Mouse (Mus musculus): ENCODE measurements around the gene Gm6525. TPM values are rescaled to one million over a fixed set of nuclear protein-coding genes. Genes with fewer than 3 reads are reported as not detected.
A peak's percentile ranks its signal among the peaks of the same experiment; 100 is the strongest.

Gm6525 gene
- polyA plus RNA-seq, 1 experiment: not detected

GRCm38 (mm10) chr3:84190513-84191061 lies 16.7 kb downstream of the Gm6525 start:
- Histone ChIP-seq H3K9ac (ENCODE audit: low read depth, poor library complexity, severe bottlenecking) (peak overlapping the region; percentile 35), H3K9me3 (replicated peaks; ENCODE audit: control insufficient read depth, insufficient read depth, low read length, poor library complexity, severe bottlenecking) (no peaks in the 10 kb centered on the region), H3K27ac (ENCODE audit: insufficient read depth, low read length) (peak overlapping the region; percentile 52)

DNA sequence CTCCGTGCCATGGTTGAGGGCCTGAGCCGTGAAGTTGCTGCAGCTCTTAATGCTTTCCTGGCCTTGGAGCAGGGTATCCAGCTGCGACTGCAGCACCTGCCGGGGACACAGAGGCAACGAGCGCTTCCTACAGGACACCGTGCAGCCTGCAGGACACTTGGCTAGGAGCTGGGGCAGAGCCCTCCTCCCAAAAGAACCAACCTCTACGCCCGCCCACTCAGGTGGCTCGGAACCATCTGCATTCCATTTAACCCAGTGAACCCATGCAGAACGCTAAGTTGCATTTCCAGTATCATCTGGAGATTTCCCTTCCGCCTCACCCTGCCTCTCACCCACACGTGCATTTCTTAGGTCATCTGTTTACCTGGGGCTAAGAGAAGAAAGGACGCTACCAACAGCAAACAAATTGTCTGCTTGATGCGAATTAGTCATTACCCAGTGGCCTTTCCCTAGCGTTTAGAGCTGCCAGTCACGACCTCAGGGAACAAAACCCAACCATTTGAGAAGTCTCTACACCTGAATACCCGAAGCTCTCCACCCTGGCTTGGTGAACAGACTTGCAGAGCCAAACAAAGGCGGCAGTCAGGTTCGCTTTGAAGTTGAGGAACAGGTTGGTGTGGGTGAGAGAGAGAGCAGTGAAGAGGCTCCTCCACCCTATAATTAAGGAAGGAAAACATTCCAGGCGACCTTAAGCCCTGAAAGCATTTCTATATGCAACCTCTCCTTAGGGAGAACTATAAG lies 17.4 kb downstream of the Gm6525 start:
- Histone ChIP-seq H3K36me3 (ENCODE audit: control insufficient read depth, insufficient read depth, low read length, poor library complexity, severe bottlenecking) (no peaks in the 10 kb centered on the region), H3K4me1 (ENCODE audit: control insufficient read depth, insufficient read depth, low read length) (peaks cover 1% of the 10 kb centered on the region), H3K9ac (ENCODE audit: low read depth, poor library complexity, severe bottlenecking) (peak overlapping the region; percentile 35; the same call in 1 of the 2 replicates), H3K27me3 (ENCODE audit: control insufficient read depth, insufficient read depth, low read length, poor library complexity, severe bottlenecking) (no peaks in the 10 kb centered on the region), H3K27ac (ENCODE audit: insufficient read depth, low read length) (peak overlapping the region; percentile 52), H3K9me3 (replicated peaks; ENCODE audit: control insufficient read depth, insufficient read depth, low read length, poor library complexity, severe bottlenecking) (no peaks in the 10 kb centered on the region), H3K4me3 (ENCODE audit: low read depth, low read length) (peak overlapping the region; percentile 69)
- TF ChIP-seq CTCF (IDR thresholded peaks at IDR 0.05; ENCODE audit: low read depth, low read length) (peak; percentile 27), EP300 (IDR thresholded peaks at IDR 0.05; ENCODE audit: insufficient read depth, low read depth, low read length) (peak; percentile 83), POLR2A (IDR thresholded peaks at IDR 0.05; ENCODE audit: insufficient read depth, low read length) (no peak)

More at GRCm38 (mm10) chr3:84190513-84191061, 16.7 kb downstream of the Gm6525 start:
- no peak for TF ChIP-seq POLR2A (IDR thresholded peaks at IDR 0.05; ENCODE audit: insufficient read depth, low read length)
- TF ChIP-seq EP300 (IDR thresholded peaks at IDR 0.05; ENCODE audit: insufficient read depth, low read depth, low read length): 0 out of 2 replicates have a peak, but pooled peaks have one; percentile 8
- Histone ChIP-seq H3K36me3 (ENCODE audit: control insufficient read depth, insufficient read depth, low read length, poor library complexity, severe bottlenecking) (no peaks in the 10 kb centered on the region), H3K27me3 (ENCODE audit: control insufficient read depth, insufficient read depth, low read length, poor library complexity, severe bottlenecking) (no peaks in the 10 kb centered on the region), H3K4me3 (ENCODE audit: low read depth, low read length) (peak overlapping the region; percentile 69), H3K4me1 (ENCODE audit: control insufficient read depth, insufficient read depth, low read length) (peaks cover 1% of the 10 kb centered on the region)

DNA sequence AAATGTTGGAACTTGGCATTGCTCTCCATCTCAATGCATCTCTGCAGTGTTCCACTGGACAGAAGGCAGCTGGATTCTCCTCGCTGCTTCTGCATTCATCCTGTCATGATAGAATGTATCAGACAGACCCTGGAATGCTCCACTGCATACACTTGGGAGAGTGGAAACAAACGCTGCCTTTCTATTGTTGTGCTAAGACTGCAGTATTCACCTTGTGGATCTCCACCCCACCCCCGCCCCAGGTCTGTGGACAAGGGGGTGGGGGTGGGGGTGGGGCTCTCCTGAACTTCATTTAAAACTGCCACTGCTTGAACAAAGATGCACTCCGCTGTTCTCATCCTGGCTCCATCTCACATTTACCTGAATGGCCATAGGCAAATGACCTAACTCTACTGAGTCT lies 20.0 kb downstream of the Gm6525 start:
- Histone ChIP-seq H3K4me3 (ENCODE audit: low read depth, low read length) (no peak overlapping the region), H3K36me3 (ENCODE audit: control insufficient read depth, insufficient read depth, low read length, poor library complexity, severe bottlenecking) (no peaks in the 10 kb centered on the region)
- TF ChIP-seq EP300 (IDR thresholded peaks at IDR 0.05; ENCODE audit: insufficient read depth, low read depth, low read length) (peak; percentile 92), POLR2A (IDR thresholded peaks at IDR 0.05; ENCODE audit: insufficient read depth, low read length) (no peak)

DNA sequence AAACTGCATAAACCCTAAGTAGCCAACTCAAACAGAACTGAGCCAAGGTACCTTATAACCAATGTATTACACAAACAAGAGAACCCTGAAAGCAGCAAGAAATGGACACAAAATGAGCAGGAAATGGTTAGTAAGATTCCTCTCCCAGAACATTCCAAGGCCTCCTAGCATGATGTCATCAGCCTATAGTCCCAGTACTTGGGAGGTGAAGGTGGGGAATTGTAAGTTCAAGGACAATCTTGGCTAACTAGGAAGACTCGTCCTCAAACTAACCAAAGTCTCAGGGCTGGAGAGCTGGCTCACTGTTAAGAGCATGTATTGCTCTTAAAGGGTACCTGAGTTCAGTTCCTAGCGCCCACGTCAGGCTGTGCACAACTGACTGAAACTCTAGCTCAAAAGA lies 24.3 kb downstream of the Gm6525 start:
- Histone ChIP-seq H3K27ac (ENCODE audit: insufficient read depth, low read length) (no peak overlapping the region), H3K27me3 (ENCODE audit: control insufficient read depth, insufficient read depth, low read length, poor library complexity, severe bottlenecking) (no peaks in the 10 kb centered on the region), H3K36me3 (ENCODE audit: control insufficient read depth, insufficient read depth, low read length, poor library complexity, severe bottlenecking) (no peaks in the 10 kb centered on the region), H3K4me1 (ENCODE audit: control insufficient read depth, insufficient read depth, low read length) (peaks cover 5% of the 10 kb centered on the region), H3K9ac (ENCODE audit: low read depth, poor library complexity, severe bottlenecking) (no peak overlapping the region), H3K9me3 (replicated peaks; ENCODE audit: control insufficient read depth, insufficient read depth, low read length, poor library complexity, severe bottlenecking) (no peaks in the 10 kb centered on the region), H3K4me3 (ENCODE audit: low read depth, low read length) (no peak overlapping the region)
- TF ChIP-seq CTCF (IDR thresholded peaks at IDR 0.05; ENCODE audit: low read depth, low read length) (no peak), EP300 (IDR thresholded peaks at IDR 0.05; ENCODE audit: insufficient read depth, low read depth, low read length) (no peak), POLR2A (IDR thresholded peaks at IDR 0.05; ENCODE audit: insufficient read depth, low read length) (no peak)

More for the DNA sequence above, 20.0 kb downstream of the Gm6525 start:
- H3K9ac ChIP-seq (ENCODE audit: low read depth, poor library complexity, severe bottlenecking): no peak overlapping the region
- H3K9me3 ChIP-seq (replicated peaks; ENCODE audit: control insufficient read depth, insufficient read depth, low read length, poor library complexity, severe bottlenecking): no peaks in the 10 kb centered on the region
- H3K27ac ChIP-seq (ENCODE audit: insufficient read depth, low read length): peak overlapping the region; percentile 91
- no peaks in the 10 kb centered on the region for H3K27me3 ChIP-seq (ENCODE audit: control insufficient read depth, insufficient read depth, low read length, poor library complexity, severe bottlenecking)
- H3K4me1 ChIP-seq (ENCODE audit: control insufficient read depth, insufficient read depth, low read length): peaks cover 1% of the 10 kb centered on the region

GRCm38 (mm10) chr3:84199516-84199915 lies 25.6 kb downstream of the Gm6525 start:
- H3K27me3 ChIP-seq (ENCODE audit: control insufficient read depth, insufficient read depth, low read length, poor library complexity, severe bottlenecking): no peaks in the 10 kb centered on the region
- H3K9me3 ChIP-seq (replicated peaks; ENCODE audit: control insufficient read depth, insufficient read depth, low read length, poor library complexity, severe bottlenecking): no peaks in the 10 kb centered on the region
- H3K9ac ChIP-seq (ENCODE audit: low read depth, poor library complexity, severe bottlenecking): no peak overlapping the region
- no peak overlapping the region for H3K27ac ChIP-seq (ENCODE audit: insufficient read depth, low read length)
- peaks cover 5% of the 10 kb centered on the region for H3K4me1 ChIP-seq (ENCODE audit: control insufficient read depth, insufficient read depth, low read length)
- H3K36me3 ChIP-seq (ENCODE audit: control insufficient read depth, insufficient read depth, low read length, poor library complexity, severe bottlenecking): no peaks in the 10 kb centered on the region
- TF ChIP-seq EP300 (IDR thresholded peaks at IDR 0.05; ENCODE audit: insufficient read depth, low read depth, low read length) (no peak), POLR2A (IDR thresholded peaks at IDR 0.05; ENCODE audit: insufficient read depth, low read length) (no peak), CTCF (IDR thresholded peaks at IDR 0.05; ENCODE audit: low read depth, low read length) (no peak)
- H3K4me3 ChIP-seq (ENCODE audit: low read depth, low read length): no peak overlapping the region

Data from ES-Bruce4 (cell line).